ENCODE assay signal across 18 mouse cellular contexts in genomic region chr8:12268306-12268829, GRCm38 (mm10). TPM values are rescaled to one million over a fixed set of nuclear protein-coding genes. Genes with fewer than 3 reads are reported as not detected.
DNase-seq lines count a peak whose midpoint lies in the region; ATAC-seq lines count a peak whose summit lies in the region.
"Had no signal": no experiment of that assay in that cellular context is flagged by ENCODE, and none has a peak within 500 bp of the region (broad histone marks: within the 10 kb centered on the region; RNA-seq: fewer than 3 reads in every experiment).

No protein-coding gene starts in this region.

- WGBS in kidney, embryonic 14.5 days = 27% methylated on average over 14 of the region's 14 CpGs
- 24% methylated on average over 14 of the region's 14 CpGs for WGBS in hindbrain, embryonic 11.5 days
- 15% methylated on average over 14 of the region's 14 CpGs for WGBS in midbrain, embryonic 14.5 days

- no peak overlapping the region for H3K4me3 ChIP-seq in kidney, embryonic 14.5 days (ENCODE audit: low read length)
- no peak overlapping the region for H3K4me3 ChIP-seq in hindbrain, embryonic 11.5 days (ENCODE audit: low read depth, low read length)
- no peak overlapping the region for H3K4me3 ChIP-seq in midbrain, embryonic 14.5 days (replicated peaks; ENCODE audit: low read depth, low read length)
- H3K4me3 ChIP-seq: erythroblast, embryonic 14.5 days; heart, embryonic 12.5 days had no signal

- H3K4me1 ChIP-seq in kidney, embryonic 14.5 days (ENCODE audit: control insufficient read depth, insufficient read depth, low read length) = no peaks in the 10 kb centered on the region
- no peaks in the 10 kb centered on the region; the same call in 1 of the 2 replicates for H3K4me1 ChIP-seq in hindbrain, embryonic 11.5 days (replicated peaks; ENCODE audit: control insufficient read depth, insufficient read depth, low read length)
- no peaks in the 10 kb centered on the region for H3K4me1 ChIP-seq in midbrain, embryonic 14.5 days (ENCODE audit: control insufficient read depth, insufficient read depth, low read length)
- H3K4me1 ChIP-seq: heart, embryonic 12.5 days had no signal

- H3K9ac ChIP-seq in kidney, embryonic 14.5 days (ENCODE audit: low read depth, low read length) = no peak overlapping the region
- no peak overlapping the region for H3K9ac ChIP-seq in hindbrain, embryonic 11.5 days (ENCODE audit: low read depth, low read length)
- H3K9ac ChIP-seq in midbrain, embryonic 14.5 days (replicated peaks; ENCODE audit: low read length) = no peak overlapping the region
- H3K9ac ChIP-seq: heart, embryonic 12.5 days had no signal

- H3K27me3 ChIP-seq in kidney, embryonic 14.5 days (ENCODE audit: control insufficient read depth, insufficient read depth, low read length) = 0 out of 2 replicates have a peak, but pooled peaks cover 3% of the 10 kb centered on the region
- H3K27me3 ChIP-seq in hindbrain, embryonic 11.5 days (ENCODE audit: control insufficient read depth, insufficient read depth, low read length) = peaks cover 24% of the 10 kb centered on the region
- no peaks in the 10 kb centered on the region for H3K27me3 ChIP-seq in midbrain, embryonic 14.5 days (ENCODE audit: control insufficient read depth, insufficient read depth, low read length)

- no peaks in the 10 kb centered on the region for H3K36me3 ChIP-seq in kidney, embryonic 14.5 days (ENCODE audit: control insufficient read depth, insufficient read depth, low read length)
- H3K36me3 ChIP-seq in hindbrain, embryonic 11.5 days (ENCODE audit: control insufficient read depth, insufficient read depth, low read length) = no peaks in the 10 kb centered on the region
- H3K36me3 ChIP-seq in midbrain, embryonic 14.5 days (ENCODE audit: control insufficient read depth, insufficient read depth, low read length) = no peaks in the 10 kb centered on the region
- H3K36me3 ChIP-seq: heart, embryonic 12.5 days had no signal

- H3K27ac ChIP-seq in kidney, embryonic 14.5 days (ENCODE audit: low read depth, low read length) = no peak overlapping the region
- H3K27ac ChIP-seq in hindbrain, embryonic 11.5 days (ENCODE audit: low read depth, low read length) = peak overlapping the region; percentile 31
- H3K27ac ChIP-seq in midbrain, embryonic 14.5 days (replicated peaks; ENCODE audit: low read depth, low read length) = no peak overlapping the region

- H3K9me3 ChIP-seq in kidney, embryonic 14.5 days (ENCODE audit: control insufficient read depth, low read length) = no peaks in the 10 kb centered on the region
- no peaks in the 10 kb centered on the region for H3K9me3 ChIP-seq in hindbrain, embryonic 11.5 days (ENCODE audit: control insufficient read depth, low read length)
- H3K9me3 ChIP-seq in midbrain, embryonic 14.5 days (ENCODE audit: control insufficient read depth, low read length) = no peaks in the 10 kb centered on the region
- H3K9me3 ChIP-seq: heart, embryonic 12.5 days had no signal

- no peak overlapping the region for H3K4me2 ChIP-seq in kidney, embryonic 14.5 days (replicated peaks; ENCODE audit: low read depth, low read length)
- no peak overlapping the region for H3K4me2 ChIP-seq in hindbrain, embryonic 11.5 days (replicated peaks; ENCODE audit: low read depth, low read length)
- H3K4me2 ChIP-seq in midbrain, embryonic 14.5 days (ENCODE audit: low read length) = no peak overlapping the region
- H3K4me2 ChIP-seq: heart, embryonic 12.5 days; liver, embryonic 11.5 days had no signal

- peak; percentile 52 for ATAC-seq in kidney, embryonic 14.5 days (ENCODE audit: low FRiP score, low TSS enrichment)
- peak; percentile 92 for ATAC-seq in hindbrain, embryonic 11.5 days (ENCODE audit: low FRiP score)
- peak; percentile 58; the same call in 1 of the 2 replicates for ATAC-seq in midbrain, embryonic 14.5 days (ENCODE audit: low FRiP score, low TSS enrichment)

- no peak for DNase-seq in kidney, adult 11 months
- DNase-seq in hindbrain, embryonic 11.5 days (ENCODE audit: low spot score) = peak; percentile 75
- DNase-seq in midbrain, embryonic 14.5 days = peak; percentile 62
- peak; percentile 4 for DNase-seq in retina, postnatal 7 days (ENCODE audit: low read depth, low spot score)
- no peak for DNase-seq in spleen, postnatal 14 days (ENCODE audit: low spot score in 2 of 2)
- no peak for DNase-seq in urinary bladder, postnatal 36 days (ENCODE audit: low spot score in 2 of 2)
- DNase-seq in right cerebral cortex, postnatal 10 days (ENCODE audit: low spot score in 2 of 2) = no peak
- DNase-seq: cerebellum, postnatal 25 days; gastrocnemius, postnatal 10 days; kidney, postnatal 36 days; lung, postnatal 10 days; thymus, adult 18-20 months had no signal

RNA-seq across cellular contexts. Expression of gene A230072I06Rik, which starts 10.3 kb away (rescaled TPM):
- polyA plus RNA-seq in kidney, embryonic 14.5 days (2014; fragmentation: Nextera tagmentation; extraction: Ambion mirVana) = not detected in 2 replicates
- not detected in 2 replicates for polyA plus RNA-seq in hindbrain, embryonic 11.5 days (2014; fragmentation: Nextera tagmentation; extraction: Ambion mirVana)
- not detected in 2 replicates for polyA plus RNA-seq in midbrain, embryonic 14.5 days (2014; fragmentation: Nextera tagmentation; extraction: Ambion mirVana)
- polyA plus RNA-seq: C2C12; erythroblast, embryonic 14.5 days; heart, embryonic 12.5 days; liver, embryonic 11.5 days; spleen, adult 2 months had no signal

Comparison
In these comparisons a context has a peak if more than half of its experiments do, and no peak if none do; other contexts are left out.
1. DNase-seq: peak in hindbrain, embryonic 11.5 days (single experiment), midbrain, embryonic 14.5 days (single experiment) and retina, postnatal 7 days (single experiment); none in kidney, adult 11 months (single experiment), spleen, postnatal 14 days (0 of 2), urinary bladder, postnatal 36 days (0 of 2) and right cerebral cortex, postnatal 10 days (0 of 2).
2. Peak in every context shown above with its lines, with median percentiles within 50 percentile points of each other: ATAC-seq.